Mouse (Mus musculus) liver, postnatal 0 days (tissue): ENCODE data around the gene Tnfrsf12a. TPM values are rescaled to one million over a fixed set of nuclear protein-coding genes. Genes with fewer than 3 reads are reported as not detected.

Source experiments
- ATAC-seq: fragments of 200-750 bp; cut with Nextera tagmentation; 2 replicates; pipeline ENCODE4 v1.8.0; 2017; ENCODE audit warnings: mild to moderate bottlenecking, moderate library complexity
- DNase-seq: peaks from one replicate; pipeline ENCODE4 v3.0.0-alpha.2; 2016
- H3K27ac ChIP-seq: fragments of 300-500 bp; sonication (generic); 2 replicates; pipeline ENCODE4 v1.5.1; 2014; ENCODE audit warnings: antibody characterized with exemption, moderate library complexity, mild to moderate bottlenecking, low read depth
- H3K27me3 ChIP-seq: fragments of 300-500 bp; sonication (generic); 2 replicates; pipeline ENCODE4 v1.6.1; 2014; ENCODE audit warnings: low read length, control low read depth, mixed read lengths; ENCODE audit not compliant: insufficient read depth
- H3K36me3 ChIP-seq: fragments of 300-500 bp; sonication (generic); replicated peaks from 2 replicates; pipeline ENCODE4 v1.6.1; 2014; ENCODE audit warnings: mild to moderate bottlenecking, control low read depth, low read length, moderate library complexity, mixed read lengths; ENCODE audit not compliant: insufficient read depth
- H3K4me1 ChIP-seq: fragments of 300-500 bp; sonication (generic); 2 replicates; pipeline ENCODE4 v1.6.1; 2014; ENCODE audit warnings: antibody characterized with exemption, mild to moderate bottlenecking, control low read depth; ENCODE audit not compliant: insufficient read depth
- H3K4me2 ChIP-seq: fragments of 300-500 bp; sonication (generic); 2 replicates; pipeline ENCODE4 v1.6.1; 2014; ENCODE audit warnings: low read depth, mild to moderate bottlenecking, low read length, moderate library complexity, mixed read lengths
- H3K4me3 ChIP-seq: fragments of 300-500 bp; sonication (generic); 2 replicates; pipeline ENCODE4 v1.5.1; 2014; ENCODE audit warnings: low read depth, low read length
- H3K9ac ChIP-seq: fragments of 300-500 bp; sonication (generic); replicated peaks from 2 replicates; pipeline ENCODE4 v1.6.1; 2014; ENCODE audit warnings: mild to moderate bottlenecking, moderate library complexity
- H3K9me3 ChIP-seq: fragments of 300-500 bp; sonication (generic); 2 replicates; pipeline ENCODE4 v1.6.1; 2016; ENCODE audit warnings: mild to moderate bottlenecking, control low read depth, low read length, mixed read lengths
- CTCF ChIP-seq: sonication (generic); IDR thresholded peaks from 2 replicates; pipeline ENCODE4 v1.5.1; 2016; ENCODE audit warnings: antibody characterized with exemption, low read depth
- EP300 ChIP-seq: IDR thresholded peaks from 2 replicates; pipeline ENCODE4 v1.6.1; 2016; ENCODE audit warnings: antibody characterized with exemption, low read depth, mild to moderate bottlenecking
- WGBS: fragments of 180-500 bp; shearing (Covaris S2); extraction: QIAGEN DNeasy Blood & Tissue Kit; methylation state at CpG from one replicate; pipeline ENCODE4 v1.1.7; 2014; ENCODE audit not compliant: insufficient replicate concordance; 5-methylcytosine and 5-hydroxymethylcytosine counted together
- polyA plus RNA-seq: library from polyadenylated mRNA; unstranded; fragments of >200 nt; fragmentation: Nextera tagmentation; extraction: Ambion mirVana; gene quantifications from 2 replicates; pipeline ENCODE4 v1.2.1, GENCODE M21; 2015

Tnfrsf12a gene
- polyA plus RNA-seq, 1 experiment from 2014 or later: 29.7 TPM

DNA sequence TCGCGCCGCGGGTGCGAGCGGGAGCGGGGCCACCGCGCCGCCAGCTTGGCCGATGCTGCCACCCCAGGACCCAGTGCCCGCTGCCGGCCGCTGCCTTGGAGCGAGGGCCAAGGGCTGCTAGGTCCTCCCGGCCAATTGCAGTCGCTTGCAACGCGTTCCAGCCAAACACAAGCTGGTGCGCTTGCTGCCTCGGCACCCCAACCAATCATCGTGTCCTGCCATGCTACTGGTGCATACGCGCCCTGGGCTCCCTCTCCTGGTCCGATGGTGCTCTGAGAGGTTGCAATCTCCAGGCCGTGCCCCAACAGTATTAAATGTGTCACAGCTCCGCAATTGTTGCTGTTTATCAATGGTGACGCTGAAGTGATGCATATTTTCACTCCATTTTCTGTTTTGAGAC is 22.8 kb upstream of the Tnfrsf12a start:
- Histone ChIP-seq H3K4me2 (peak overlapping the region; percentile 93), H3K27me3 (peaks cover 41% of the 10 kb centered on the region), H3K36me3 (no peaks in the 10 kb centered on the region), H3K9ac (no peak overlapping the region), H3K4me3 (peak overlapping the region; percentile 60), H3K27ac (no peak overlapping the region), H3K9me3 (no peaks in the 10 kb centered on the region), H3K4me1 (peaks cover 4% of the 10 kb centered on the region; the same call in 1 of the 2 replicates)
- 1% methylated on average over 13 of the region's 28 CpGs for WGBS
- TF ChIP-seq CTCF: peak; percentile 76
- no peak for TF ChIP-seq EP300
- DNase-seq: peak; percentile 79
- ATAC-seq: peak; percentile 99

GRCm38 (mm10) chr17:23699131-23700077 is 22.1 kb upstream of the Tnfrsf12a start:
- ATAC-seq (peak; percentile 76), DNase-seq (no peak)
- Histone ChIP-seq H3K9me3 (no peaks in the 10 kb centered on the region), H3K4me1 (peaks cover 4% of the 10 kb centered on the region; the same call in 1 of the 2 replicates), H3K4me3 (peak overlapping the region; percentile 60), H3K9ac (peak overlapping the region; percentile 41; the same call in 1 of the 2 replicates), H3K27ac (no peak overlapping the region), H3K36me3 (no peaks in the 10 kb centered on the region), H3K4me2 (peak overlapping the region; percentile 93), H3K27me3 (peaks cover 38% of the 10 kb centered on the region)
- TF ChIP-seq CTCF (no peak), EP300 (no peak)
- WGBS: 2% methylated on average over 56 of the region's 101 CpGs

DNA sequence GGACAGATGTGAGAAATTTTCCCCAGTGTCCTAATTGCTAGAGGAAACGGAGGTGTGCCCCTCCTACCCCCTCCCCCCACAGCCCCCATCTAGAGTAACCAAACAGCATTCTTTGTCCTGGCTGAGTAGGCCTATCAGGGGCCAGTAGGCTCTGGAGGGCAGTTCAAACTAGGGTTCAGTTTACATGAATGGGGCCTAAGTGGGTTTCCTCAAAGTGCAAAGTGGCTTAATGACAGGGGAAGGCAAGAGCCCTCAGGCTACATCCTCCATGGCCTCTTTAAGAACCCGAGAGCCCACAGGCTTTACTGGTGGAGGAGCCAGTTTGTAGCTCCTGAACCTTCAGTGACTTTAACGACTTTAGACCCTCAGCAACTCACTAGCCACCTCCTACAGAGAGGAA is 18.5 kb upstream of the Tnfrsf12a start:
- no peak for ATAC-seq
- 35% methylated on average over 3 of the region's 3 CpGs for WGBS

GRCm38 (mm10) chr17:23694491-23694890 is 17.2 kb upstream of the Tnfrsf12a start:
- Histone ChIP-seq H3K9ac (no peak overlapping the region), H3K27me3 (peaks cover 20% of the 10 kb centered on the region), H3K27ac (no peak overlapping the region), H3K4me1 (no peaks in the 10 kb centered on the region), H3K36me3 (no peaks in the 10 kb centered on the region), H3K4me2 (no peak overlapping the region), H3K9me3 (no peaks in the 10 kb centered on the region), H3K4me3 (no peak overlapping the region)
- 53% methylated on average over 1 of the region's 1 CpGs for WGBS
- no peak for ATAC-seq
- TF ChIP-seq EP300: no peak
- TF ChIP-seq CTCF: no peak
- no peak for DNase-seq

More for the DNA sequence above, 18.5 kb upstream of the Tnfrsf12a start:
- H3K27ac ChIP-seq: no peak overlapping the region
- H3K4me2 ChIP-seq: no peak overlapping the region
- no peak for TF ChIP-seq EP300
- no peak for TF ChIP-seq CTCF
- DNase-seq: no peak
- no peak overlapping the region for H3K4me3 ChIP-seq
- no peaks in the 10 kb centered on the region for H3K9me3 ChIP-seq
- peaks cover 32% of the 10 kb centered on the region for H3K27me3 ChIP-seq
- H3K36me3 ChIP-seq: no peaks in the 10 kb centered on the region
- H3K4me1 ChIP-seq: peaks cover 4% of the 10 kb centered on the region; the same call in 1 of the 2 replicates
- no peak overlapping the region for H3K9ac ChIP-seq

GRCm38 (mm10) chr17:23683856-23684672 is 6.8 kb upstream of the Tnfrsf12a start, which contains the start of gene Cldn9:
Gene Cldn9 (minus strand): TSS chr17:23684026.
- ATAC-seq: no peak
- DNase-seq: peak; percentile 14
- 30% methylated on average over 15 of the region's 15 CpGs for WGBS

GRCm38 (mm10) chr17:23683226-23683625 is 6.0 kb upstream of the Tnfrsf12a start:
- H3K4me2 ChIP-seq: no peak overlapping the region
- DNase-seq: peak; percentile 10
- no peak overlapping the region for H3K9ac ChIP-seq
- no peak overlapping the region for H3K27ac ChIP-seq
- WGBS: 23% methylated on average over 15 of the region's 15 CpGs
- H3K4me1 ChIP-seq: peaks cover 7% of the 10 kb centered on the region
- H3K27me3 ChIP-seq: peaks cover 62% of the 10 kb centered on the region
- no peak for TF ChIP-seq EP300
- no peak for ATAC-seq
- H3K36me3 ChIP-seq: no peaks in the 10 kb centered on the region
- H3K9me3 ChIP-seq: no peaks in the 10 kb centered on the region
- no peak overlapping the region for H3K4me3 ChIP-seq

More at GRCm38 (mm10) chr17:23683856-23684672, 6.8 kb upstream of the Tnfrsf12a start, which contains the start of gene Cldn9:
- Histone ChIP-seq H3K27ac (no peak within 1 kb of the TSS), H3K27me3 (peaks cover 54% of the 10 kb centered on the region), H3K4me1 (peaks cover 6% of the 10 kb centered on the region), H3K4me2 (no peak within 1 kb of the TSS), H3K36me3 (no peaks in the 10 kb centered on the region), H3K4me3 (no peak within 1 kb of the TSS), H3K9me3 (no peaks in the 10 kb centered on the region), H3K9ac (no peak within 1 kb of the TSS)
- TF ChIP-seq EP300: no peak
- TF ChIP-seq CTCF: no peak
